Mouse (Mus musculus) limb, embryonic 13.5 days (tissue): ENCODE measurements at regions not wholly inside any gene's neighbourhood (a gene's known extent, or its start where the extent isn't known, plus 50 kb on each side); places are given as distances from the start of the nearest gene placed in this dataset.
"Not testable (repeated sequence)": the region's sequence is repeated elsewhere in the genome, so short reads cannot be mapped to it uniquely, and the experiment has no call there.

ENCODE experiments used
- ATAC-seq: fragments of 200-750 bp; cut with Nextera tagmentation; 2 replicates; pipeline ENCODE4 v1.8.0; 2017; ENCODE audit warnings: low read depth, moderate number of reproducible peaks, moderate TSS enrichment; ENCODE audit not compliant: low FRiP score
- H3K27ac ChIP-seq: fragments of 300-500 bp; sonication (generic); 2 replicates; pipeline ENCODE4 v1.5.1; 2015; ENCODE audit warnings: inconsistent platforms, mild to moderate bottlenecking, moderate library complexity
- H3K27me3 ChIP-seq: fragments of 300-500 bp; sonication (generic); 2 replicates; pipeline ENCODE4 v1.6.1; 2015; ENCODE audit warnings: mild to moderate bottlenecking, inconsistent platforms
- H3K36me3 ChIP-seq: fragments of 300-500 bp; sonication (generic); 2 replicates; pipeline ENCODE4 v1.6.1; 2015; ENCODE audit warnings: inconsistent platforms, mild to moderate bottlenecking, moderate library complexity
- H3K4me1 ChIP-seq: fragments of 300-500 bp; sonication (generic); 2 replicates; pipeline ENCODE4 v1.6.1; 2015; ENCODE audit warnings: inconsistent platforms
- H3K4me2 ChIP-seq: fragments of 300-500 bp; sonication (generic); replicated peaks from 2 replicates; pipeline ENCODE4 v1.6.1; 2015; ENCODE audit warnings: inconsistent platforms, mild to moderate bottlenecking, moderate library complexity
- H3K4me3 ChIP-seq: fragments of 300-500 bp; sonication (generic); 2 replicates; pipeline ENCODE4 v1.5.1; 2015; ENCODE audit warnings: moderate library complexity, mild to moderate bottlenecking, inconsistent platforms
- H3K9ac ChIP-seq: fragments of 300-500 bp; sonication (generic); 2 replicates; pipeline ENCODE4 v1.6.1; 2015; ENCODE audit warnings: mild to moderate bottlenecking, inconsistent platforms
- H3K9me3 ChIP-seq: fragments of 300-500 bp; sonication (generic); 2 replicates; pipeline ENCODE4 v1.6.1; 2016; ENCODE audit warnings: inconsistent platforms
- WGBS: fragments of 180-500 bp; shearing (Covaris S2); methylation state at CpG from one replicate; pipeline ENCODE4 v1.1.7; 2015; 5-methylcytosine and 5-hydroxymethylcytosine counted together

- Histone ChIP-seq H3K4me1 (peaks cover 4% of the 10 kb centered on the region; the same call in 1 of the 2 replicates), H3K9ac (no peak overlapping the region), H3K27ac (no peak overlapping the region), H3K27me3 (no peaks in the 10 kb centered on the region), H3K36me3 (no peaks in the 10 kb centered on the region), H3K4me3 (no peak overlapping the region), H3K4me2 (no peak overlapping the region), H3K9me3 (no peaks in the 10 kb centered on the region)
- no peak for ATAC-seq
Observed at GRCm38 (mm10) chr12:46636888-46637287, 181.8 kb downstream of the Nova1 start.

DNA sequence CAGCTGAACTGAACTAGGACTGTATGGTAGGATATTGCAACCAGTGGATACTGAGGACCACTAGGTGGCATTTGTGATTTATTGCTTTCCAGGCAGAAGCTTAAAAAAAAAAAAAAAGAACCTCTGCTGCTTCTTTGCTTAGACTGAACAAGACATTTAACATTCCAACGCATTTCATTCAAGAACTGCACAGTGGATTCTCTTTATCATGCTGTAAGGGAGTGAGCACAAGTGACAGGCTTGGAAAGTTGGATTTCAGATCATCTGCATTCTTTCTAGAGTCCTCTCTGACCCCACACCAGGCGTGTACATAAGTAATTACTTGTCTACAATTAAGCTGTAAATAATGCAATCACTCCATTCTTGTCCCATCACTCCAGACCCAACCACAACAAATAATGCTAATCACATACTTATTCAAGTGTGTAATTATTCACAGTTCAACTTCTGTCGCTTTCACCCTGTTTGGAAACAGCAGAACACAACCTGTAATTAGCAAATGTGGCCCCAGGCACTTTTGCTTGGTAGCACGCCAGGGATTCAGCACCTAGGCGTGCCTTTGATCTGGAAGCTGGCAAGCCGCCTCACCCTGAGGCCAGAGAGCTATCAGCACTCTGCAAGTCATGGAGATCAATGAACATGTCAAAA is 183.5 kb downstream of the Nova1 start:
- WGBS: 6% methylated on average over 6 of the region's 6 CpGs
- Histone ChIP-seq H3K4me2 (no peak overlapping the region), H3K36me3 (no peaks in the 10 kb centered on the region), H3K27ac (no peak overlapping the region), H3K9ac (no peak overlapping the region), H3K9me3 (no peaks in the 10 kb centered on the region), H3K4me1 (peaks cover 4% of the 10 kb centered on the region; the same call in 1 of the 2 replicates), H3K27me3 (no peaks in the 10 kb centered on the region), H3K4me3 (no peak overlapping the region)
- no peak for ATAC-seq

DNA sequence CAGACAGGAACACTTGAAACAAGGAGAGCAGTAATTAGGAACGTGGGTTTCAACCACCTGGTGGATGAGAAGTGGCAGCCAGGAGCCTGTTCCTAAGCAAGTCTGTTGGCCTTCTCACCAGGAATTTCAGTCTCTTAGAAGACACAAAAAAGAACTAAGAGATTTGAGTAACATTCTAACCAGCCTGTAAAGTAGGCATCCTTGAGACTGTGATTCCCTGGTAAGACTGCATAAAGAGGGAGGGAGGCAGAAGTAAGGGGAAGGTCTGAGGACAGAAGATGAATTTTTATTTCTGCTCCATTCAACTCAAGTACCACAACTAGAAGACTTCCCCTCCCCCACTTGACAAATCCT is 184.0 kb downstream of the Nova1 start:
- H3K4me1 ChIP-seq: peaks cover 4% of the 10 kb centered on the region; the same call in 1 of the 2 replicates
- H3K4me3 ChIP-seq: no peak overlapping the region
- no peak overlapping the region for H3K27ac ChIP-seq
- no peaks in the 10 kb centered on the region for H3K27me3 ChIP-seq
- H3K9me3 ChIP-seq: no peaks in the 10 kb centered on the region
- WGBS: 0% methylated on average over 1 of the region's 1 CpGs
- H3K4me2 ChIP-seq: no peak overlapping the region
- ATAC-seq: no peak
- H3K9ac ChIP-seq: no peak overlapping the region
- no peaks in the 10 kb centered on the region for H3K36me3 ChIP-seq

DNA sequence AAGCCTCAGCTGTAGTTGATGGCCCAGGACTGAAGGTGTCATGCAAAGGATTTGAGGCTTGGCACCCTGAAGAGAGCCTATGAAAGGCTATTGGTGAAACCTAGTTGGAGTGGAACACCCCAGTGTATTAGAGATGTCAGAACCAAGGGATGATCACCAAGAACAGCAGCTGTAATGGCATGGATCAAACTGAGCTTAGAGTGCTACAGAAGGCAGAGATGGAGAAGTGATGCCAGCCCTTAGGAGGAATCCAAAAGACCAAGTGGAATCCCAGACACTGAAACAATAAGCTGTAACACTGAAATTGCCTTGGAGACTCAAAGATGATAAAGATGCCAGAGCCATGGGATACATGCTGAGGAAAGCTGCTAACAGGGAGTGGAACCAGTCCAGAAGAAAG is 186.3 kb downstream of the Nova1 start:
- H3K36me3 ChIP-seq, H3K4me1 ChIP-seq, H3K9me3 ChIP-seq, H3K27me3 ChIP-seq, H3K27ac ChIP-seq, H3K4me2 ChIP-seq, H3K4me3 ChIP-seq, H3K9ac ChIP-seq, ATAC-seq: not testable (repeated sequence)

DNA sequence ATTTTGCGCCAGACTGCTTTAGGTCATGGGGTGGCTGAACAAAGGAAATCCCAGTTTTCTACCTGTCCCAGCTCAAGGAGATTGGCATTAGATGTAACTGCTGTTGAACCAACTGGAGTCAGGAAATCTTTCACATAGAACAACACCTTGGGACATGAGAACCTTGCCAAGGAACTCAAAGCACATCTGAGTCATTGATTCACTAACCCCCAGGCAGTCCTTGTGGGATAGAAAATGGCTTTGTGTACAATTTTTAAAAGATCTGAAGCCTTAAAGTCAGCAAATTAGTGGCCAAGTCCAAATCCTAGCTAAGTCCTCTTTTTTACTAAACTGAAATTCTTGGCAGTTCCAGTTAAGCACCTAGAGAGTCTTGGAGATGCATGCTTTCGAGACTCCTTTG is 191.4 kb downstream of the Nova1 start:
- H3K27me3 ChIP-seq: no peaks in the 10 kb centered on the region
- no peak overlapping the region for H3K27ac ChIP-seq
- H3K36me3 ChIP-seq: no peaks in the 10 kb centered on the region
- no peak overlapping the region for H3K4me3 ChIP-seq
- no peak overlapping the region for H3K4me2 ChIP-seq
- no peaks in the 10 kb centered on the region for H3K9me3 ChIP-seq
- no peak for ATAC-seq
- H3K9ac ChIP-seq: no peak overlapping the region
- WGBS: 50% methylated on average over 2 of the region's 2 CpGs
- no peaks in the 10 kb centered on the region for H3K4me1 ChIP-seq

DNA sequence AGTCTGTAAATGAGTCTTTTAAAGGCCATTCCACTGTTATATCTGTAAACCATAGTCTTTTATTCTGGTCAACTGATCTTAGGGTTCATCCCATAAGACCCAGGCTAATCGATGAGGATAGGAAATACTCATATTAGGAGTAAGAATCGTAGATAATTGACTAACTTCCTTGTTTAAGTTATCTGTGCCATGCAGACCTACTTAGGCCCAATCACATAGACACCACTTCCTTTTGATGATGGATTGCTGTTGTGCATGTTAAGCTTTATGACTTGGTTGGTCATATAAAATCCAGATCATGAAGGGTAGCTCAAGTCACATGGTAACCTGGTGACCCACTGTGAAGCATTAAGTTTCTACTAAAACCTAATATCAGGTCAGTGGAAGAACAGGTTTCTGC is 207.3 kb downstream of the Nova1 start:
- no peak for ATAC-seq
- Histone ChIP-seq H3K4me1 (no peaks in the 10 kb centered on the region), H3K9ac (no peak overlapping the region), H3K36me3 (no peaks in the 10 kb centered on the region), H3K9me3 (no peaks in the 10 kb centered on the region), H3K27me3 (no peaks in the 10 kb centered on the region), H3K4me2 (no peak overlapping the region), H3K4me3 (no peak overlapping the region), H3K27ac (no peak overlapping the region)
- 86% methylated on average over 2 of the region's 2 CpGs for WGBS

DNA sequence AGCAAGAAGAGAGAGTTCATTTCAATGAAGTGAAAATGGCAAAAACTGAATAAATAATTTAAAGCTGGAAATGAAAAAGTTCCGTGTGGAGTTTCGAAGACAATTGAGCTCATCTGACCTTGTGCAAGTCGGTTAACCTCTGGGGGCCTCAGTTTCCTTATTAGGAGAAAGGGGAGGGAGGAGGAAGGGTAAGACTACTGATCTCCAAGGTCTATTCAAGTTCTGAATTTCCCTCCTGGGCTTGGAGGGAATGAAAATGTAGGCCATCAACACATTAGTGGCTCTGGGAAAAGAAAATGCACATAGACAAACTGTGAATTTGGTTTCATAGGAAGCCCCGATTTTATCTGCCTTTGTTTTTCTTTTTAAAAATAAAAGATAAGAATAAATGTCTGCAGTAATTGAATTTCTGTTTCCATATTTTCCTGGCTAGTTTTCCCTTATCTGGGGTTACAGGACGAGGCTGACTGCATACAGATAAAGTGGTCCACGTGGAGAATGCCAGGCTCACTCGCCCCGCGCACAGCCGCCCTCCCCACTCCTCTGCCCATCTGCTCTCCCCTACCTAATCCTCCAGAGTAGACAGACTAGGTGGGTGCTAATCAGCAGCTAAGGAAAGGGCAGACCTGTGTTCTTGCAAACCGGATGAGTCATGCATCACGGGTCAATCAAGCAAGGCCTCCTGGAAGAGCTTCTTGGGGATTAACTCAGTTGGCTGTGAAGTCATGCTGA is 209.0 kb downstream of the Nova1 start:
- Histone ChIP-seq H3K4me2 (no peak overlapping the region), H3K36me3 (no peaks in the 10 kb centered on the region), H3K4me1 (no peaks in the 10 kb centered on the region), H3K27me3 (no peaks in the 10 kb centered on the region), H3K27ac (no peak overlapping the region), H3K9me3 (no peaks in the 10 kb centered on the region), H3K9ac (no peak overlapping the region), H3K4me3 (no peak overlapping the region)
- no peak for ATAC-seq
- 64% methylated on average over 12 of the region's 12 CpGs for WGBS

DNA sequence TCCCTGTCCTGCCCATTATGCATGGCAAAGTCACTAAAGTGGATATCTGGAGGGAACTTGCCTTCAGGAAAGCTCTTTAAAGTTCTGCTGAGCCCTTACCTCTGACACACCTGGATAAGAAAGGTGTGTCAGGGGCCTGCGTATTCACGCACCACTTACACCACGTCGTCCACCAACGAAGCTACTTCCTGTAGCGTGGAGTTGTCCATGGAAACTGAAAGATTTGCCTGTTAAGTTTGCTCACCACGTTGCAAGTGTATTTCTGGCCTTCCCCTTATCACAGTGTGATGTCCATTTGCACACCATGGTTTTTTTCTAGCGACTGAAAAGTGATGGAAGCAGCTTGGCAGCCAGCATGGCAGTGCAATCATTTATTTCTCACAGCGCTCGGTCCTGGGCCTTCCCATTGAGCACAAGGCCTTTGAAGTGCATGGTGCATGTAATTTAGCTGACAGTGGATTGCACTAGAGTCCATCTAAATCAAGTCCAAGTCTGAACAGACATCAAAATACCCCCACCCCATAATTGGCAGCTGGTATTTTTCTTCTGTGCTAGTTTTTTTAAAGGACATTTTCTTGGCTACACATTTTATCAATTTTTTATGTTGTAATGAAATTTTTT is 210.3 kb downstream of the Nova1 start:
- Histone ChIP-seq H3K27ac (no peak overlapping the region), H3K4me2 (no peak overlapping the region), H3K9ac (no peak overlapping the region), H3K9me3 (no peaks in the 10 kb centered on the region), H3K4me3 (no peak overlapping the region), H3K36me3 (no peaks in the 10 kb centered on the region), H3K4me1 (no peaks in the 10 kb centered on the region), H3K27me3 (no peaks in the 10 kb centered on the region)
- no peak for ATAC-seq
- 75% methylated on average over 10 of the region's 10 CpGs for WGBS

DNA sequence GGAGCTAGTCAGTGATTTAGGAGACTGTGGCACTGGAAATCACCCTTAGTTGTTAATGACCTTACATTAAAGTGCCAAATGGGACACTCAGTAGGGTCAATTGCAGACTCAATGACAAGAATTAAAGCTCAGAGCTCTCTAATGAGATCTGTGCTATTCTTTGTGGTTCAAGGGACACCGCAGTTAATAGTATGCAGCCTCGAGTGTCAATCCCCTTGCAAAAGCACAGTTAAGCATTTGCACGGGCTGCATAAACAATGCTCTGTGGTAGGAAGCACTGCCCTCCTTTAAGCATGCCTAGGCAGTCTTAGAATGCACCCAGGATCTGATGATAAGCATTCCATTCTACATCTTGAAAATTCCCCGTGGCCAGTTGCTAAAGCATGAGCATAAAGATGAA is 221.5 kb downstream of the Nova1 start:
- 13% methylated on average over 4 of the region's 4 CpGs for WGBS
- Histone ChIP-seq H3K36me3 (no peaks in the 10 kb centered on the region), H3K4me1 (no peaks in the 10 kb centered on the region), H3K9ac (no peak overlapping the region), H3K27me3 (no peaks in the 10 kb centered on the region), H3K4me2 (no peak overlapping the region), H3K4me3 (no peak overlapping the region), H3K9me3 (no peaks in the 10 kb centered on the region), H3K27ac (no peak overlapping the region)
- ATAC-seq: no peak

DNA sequence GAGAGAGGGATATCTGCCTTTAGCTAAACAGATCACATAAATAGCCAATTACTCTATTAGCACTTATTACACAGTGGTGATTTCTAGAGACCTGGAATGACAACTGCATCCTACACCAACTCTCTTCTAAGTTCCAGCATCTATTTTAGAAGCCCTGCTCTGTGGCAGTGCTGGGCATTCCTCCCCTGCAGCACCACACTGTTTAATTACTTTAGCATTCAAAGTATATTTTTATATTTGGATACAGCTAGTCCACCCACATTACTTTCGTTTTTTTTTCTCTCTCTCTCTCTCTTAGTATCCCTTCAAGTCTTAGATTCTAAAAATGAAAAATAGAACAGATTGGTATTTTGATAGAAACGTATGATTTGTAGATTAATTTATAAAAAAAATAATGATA is 250.1 kb downstream of the Nova1 start:
- H3K9ac ChIP-seq: no peak overlapping the region
- H3K27ac ChIP-seq: no peak overlapping the region
- no peaks in the 10 kb centered on the region for H3K4me1 ChIP-seq
- no peak overlapping the region for H3K4me2 ChIP-seq
- H3K4me3 ChIP-seq: no peak overlapping the region
- ATAC-seq: no peak
- no peaks in the 10 kb centered on the region for H3K36me3 ChIP-seq
- H3K27me3 ChIP-seq: no peaks in the 10 kb centered on the region
- 74% methylated on average over 2 of the region's 2 CpGs for WGBS
- H3K9me3 ChIP-seq: no peaks in the 10 kb centered on the region

DNA sequence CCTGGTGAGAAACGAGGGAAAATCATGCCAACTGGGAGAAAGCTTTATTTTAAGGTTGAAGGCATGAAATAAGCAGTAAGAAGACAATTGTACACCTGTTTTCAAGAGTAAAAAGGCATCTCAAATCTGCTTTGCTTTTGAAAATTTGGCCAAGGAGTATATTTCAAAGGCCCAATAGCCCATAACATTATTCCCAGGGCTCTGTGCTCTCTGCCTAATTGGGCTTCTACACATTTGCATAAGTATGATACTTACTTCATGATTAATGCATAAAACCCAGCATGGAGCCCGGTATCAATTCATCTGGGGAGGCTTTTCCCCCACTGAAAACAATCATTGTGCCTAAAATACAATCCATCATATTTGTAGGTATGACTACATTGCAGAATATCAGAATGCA is 252.4 kb downstream of the Nova1 start:
- Histone ChIP-seq H3K27me3 (no peaks in the 10 kb centered on the region), H3K9me3 (no peaks in the 10 kb centered on the region), H3K4me2 (no peak overlapping the region), H3K36me3 (no peaks in the 10 kb centered on the region), H3K4me1 (no peaks in the 10 kb centered on the region), H3K4me3 (no peak overlapping the region), H3K9ac (no peak overlapping the region), H3K27ac (no peak overlapping the region)
- no peak for ATAC-seq
- 63% methylated on average over 2 of the region's 2 CpGs for WGBS

DNA sequence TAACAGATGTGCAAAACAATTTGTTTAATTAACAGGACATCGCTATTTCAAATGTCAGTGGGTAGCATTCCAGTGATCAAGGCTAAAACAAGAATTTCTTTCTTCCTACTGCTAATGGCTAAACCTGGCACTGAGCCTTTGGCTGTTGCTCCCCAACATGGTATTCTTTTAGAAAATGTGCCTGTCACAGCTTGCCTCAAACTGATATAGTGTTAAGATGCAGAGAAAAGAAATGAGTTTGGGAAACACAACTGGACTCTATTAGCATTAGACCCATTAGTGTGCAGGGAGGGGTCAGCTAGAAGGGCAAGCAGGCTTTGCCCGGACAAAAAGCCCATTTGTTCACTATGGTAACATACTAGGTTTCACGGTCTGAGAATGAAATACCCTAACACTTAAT is 297.8 kb downstream of the Nova1 start:
- no peak overlapping the region for H3K4me2 ChIP-seq
- no peak overlapping the region for H3K4me3 ChIP-seq
- no peaks in the 10 kb centered on the region for H3K9me3 ChIP-seq
- H3K9ac ChIP-seq: no peak overlapping the region
- no peaks in the 10 kb centered on the region for H3K4me1 ChIP-seq
- ATAC-seq: no peak
- no peak overlapping the region for H3K27ac ChIP-seq
- H3K27me3 ChIP-seq: no peaks in the 10 kb centered on the region
- 44% methylated on average over 3 of the region's 3 CpGs for WGBS
- H3K36me3 ChIP-seq: no peaks in the 10 kb centered on the region

- H3K9ac ChIP-seq: no peak overlapping the region
- H3K27me3 ChIP-seq: no peaks in the 10 kb centered on the region
- ATAC-seq: no peak
- no peak overlapping the region for H3K4me2 ChIP-seq
- no peaks in the 10 kb centered on the region for H3K36me3 ChIP-seq
- WGBS: 92% methylated on average over 3 of the region's 3 CpGs
- no peaks in the 10 kb centered on the region for H3K9me3 ChIP-seq
- no peak overlapping the region for H3K27ac ChIP-seq
- no peaks in the 10 kb centered on the region for H3K4me1 ChIP-seq
- no peak overlapping the region for H3K4me3 ChIP-seq
Observed at GRCm38 (mm10) chr12:46507829-46508228, 310.9 kb downstream of the Nova1 start.
